Mouse (Mus musculus) CH12.LX (cell line): ENCODE measurements around the gene Pde8a. TPM values are rescaled to one million over a fixed set of nuclear protein-coding genes. Genes with fewer than 3 reads are reported as not detected.

ENCODE experiments used
- DNase-seq: peaks from one replicate; pipeline ENCODE4 v3.0.0-alpha.2; 2013; ENCODE audit errors: extremely low read depth
- H3K27ac ChIP-seq: 2 replicates; pipeline ENCODE4 v1.5.1; 2012; ENCODE audit warnings: low read depth, mild to moderate bottlenecking, control low read depth, moderate library complexity; ENCODE audit not compliant: insufficient read depth
- H3K27me3 ChIP-seq: replicated peaks from 2 replicates; pipeline ENCODE3; 2012; ENCODE audit warnings: inconsistent platforms
- H3K36me3 ChIP-seq, 2 experiments: replicated peaks in 1 of 2; 2 replicates each; pipeline versions ENCODE3 to v1.6.1; 2012; ENCODE audit warnings: inconsistent platforms in 1 of 2, low read length in 1 of 2, mild to moderate bottlenecking in 1 of 2, mixed read lengths in 1 of 2, moderate library complexity in 1 of 2; ENCODE audit not compliant: control insufficient read depth in 1 of 2, insufficient read depth in 1 of 2
- H3K4me1 ChIP-seq, 2 experiments: 2 replicates each; pipeline ENCODE4 v1.6.1; 2012; ENCODE audit warnings: inconsistent platforms in 1 of 2, moderate library complexity in 1 of 2; ENCODE audit not compliant: insufficient read depth in 2 of 2, control insufficient read depth in 1 of 2
- H3K4me2 ChIP-seq: 2 replicates; pipeline ENCODE4 v1.6.1; 2012; ENCODE audit warnings: low read depth, mild to moderate bottlenecking, control low read depth; ENCODE audit not compliant: poor library complexity, insufficient read depth, severe bottlenecking
- H3K4me3 ChIP-seq, 3 experiments: fragments of 150-350 bp in 1 of 3; sonication (generic) in 1 of 3; replicated peaks in 1 of 3; 2 replicates each; pipeline versions ENCODE3 to v1.5.1; 2011 to 2012; ENCODE audit warnings: low read depth in 2 of 3, low read length in 2 of 3, mild to moderate bottlenecking in 2 of 3, moderate library complexity in 2 of 3, control low read depth in 1 of 3, improper control_type of control experiment in 1 of 3, inconsistent platforms in 1 of 3, mixed read lengths in 1 of 3; ENCODE audit not compliant: poor library complexity in 1 of 3
- H3K79me2 ChIP-seq: replicated peaks from 2 replicates; pipeline ENCODE4 v1.6.1; 2012; ENCODE audit warnings: mild to moderate bottlenecking, moderate library complexity; ENCODE audit not compliant: control insufficient read depth, poor library complexity, insufficient read depth, severe bottlenecking; ENCODE audit errors: extremely low read depth
- H3K9ac ChIP-seq: 2 replicates; pipeline ENCODE4 v1.6.1; 2012; ENCODE audit warnings: low read depth, mild to moderate bottlenecking, control low read depth, moderate library complexity; ENCODE audit not compliant: insufficient read depth
- H3K9me3 ChIP-seq: replicated peaks from 2 replicates; pipeline ENCODE3; 2012; ENCODE audit warnings: low read length, inconsistent platforms, mixed read lengths
- BHLHE40 ChIP-seq: IDR thresholded peaks from 2 replicates; pipeline ENCODE4 v1.6.1; 2011; ENCODE audit warnings: mild to moderate bottlenecking, low read depth, low read length, improper control_type of control experiment
- CHD1 ChIP-seq: IDR thresholded peaks from 2 replicates; pipeline ENCODE4 v1.6.1; 2012; ENCODE audit warnings: low read depth, low read length, improper control_type of control experiment, inconsistent platforms
- CHD2 ChIP-seq: IDR thresholded peaks from 2 replicates; pipeline ENCODE4 v1.6.1; 2011; ENCODE audit warnings: low read length, improper control_type of control experiment
- CTCF ChIP-seq, 2 experiments: IDR thresholded peaks in 1 of 2; conservative IDR thresholded peaks in 1 of 2; 2 replicates each; pipeline ENCODE4 v1.5.1; 2011 to 2012; ENCODE audit warnings: low read depth in 2 of 2, low read length in 2 of 2, improper control_type of control experiment in 1 of 2, inconsistent platforms in 1 of 2, mild to moderate bottlenecking in 1 of 2, moderate library complexity in 1 of 2
- E2F4 ChIP-seq: IDR thresholded peaks from 2 replicates; pipeline ENCODE4 v1.6.1; 2011; ENCODE audit warnings: low read depth, low read length, improper control_type of control experiment; ENCODE audit not compliant: insufficient replicate concordance
- ELF1 ChIP-seq: IDR thresholded peaks from 2 replicates; pipeline ENCODE4 v1.6.1; 2014; ENCODE audit warnings: low read depth, mild to moderate bottlenecking, inconsistent platforms, low read length, improper control_type of control experiment
- EP300 ChIP-seq: IDR thresholded peaks from 2 replicates; pipeline ENCODE4 v1.6.1; 2011; ENCODE audit warnings: low read length, improper control_type of control experiment
- IRF4 ChIP-seq: IDR thresholded peaks from 2 replicates; pipeline ENCODE4 v1.6.1; 2014; ENCODE audit warnings: low read depth, mild to moderate bottlenecking, inconsistent platforms, low read length, improper control_type of control experiment
- JUND ChIP-seq: conservative IDR thresholded peaks from 2 replicates; pipeline ENCODE4 v1.6.1; 2011; ENCODE audit warnings: low read depth, low read length, improper control_type of control experiment
- MAFK ChIP-seq: IDR thresholded peaks from 2 replicates; pipeline ENCODE4 v1.6.1; 2011; ENCODE audit warnings: low read length, improper control_type of control experiment; ENCODE audit not compliant: insufficient replicate concordance
- MAZ ChIP-seq: IDR thresholded peaks from 2 replicates; pipeline ENCODE4 v1.6.1; 2012; ENCODE audit warnings: low read depth, mild to moderate bottlenecking, inconsistent platforms, low read length, improper control_type of control experiment, moderate library complexity
- MEF2A ChIP-seq: IDR thresholded peaks from 2 replicates; pipeline ENCODE4 v1.6.1; 2014; ENCODE audit warnings: low read depth, mild to moderate bottlenecking, inconsistent platforms, low read length, improper control_type of control experiment, borderline replicate concordance
- MXI1 ChIP-seq: IDR thresholded peaks from 2 replicates; pipeline ENCODE4 v1.6.1; 2011; ENCODE audit warnings: mild to moderate bottlenecking, low read depth, low read length, improper control_type of control experiment
- MYC ChIP-seq: IDR thresholded peaks from 2 replicates; pipeline ENCODE4 v1.6.1; 2011; ENCODE audit warnings: low read depth, mild to moderate bottlenecking, improper control_type of control experiment, low read length
- NELFE ChIP-seq: IDR thresholded peaks from 2 replicates; pipeline ENCODE4 v1.6.1; 2011; ENCODE audit warnings: low read depth, low read length, improper control_type of control experiment
- POLR2A ChIP-seq: IDR thresholded peaks from 2 replicates; pipeline ENCODE4 v1.6.1; 2011; ENCODE audit warnings: low read depth, mild to moderate bottlenecking, improper control_type of control experiment, low read length
- POLR2AphosphoS2 ChIP-seq: IDR thresholded peaks from 2 replicates; pipeline ENCODE4 v1.6.1; 2011; ENCODE audit warnings: low read depth, low read length, improper control_type of control experiment
- RCOR1 ChIP-seq: conservative IDR thresholded peaks from 2 replicates; pipeline ENCODE4 v1.6.1; 2012; ENCODE audit warnings: low read depth, mild to moderate bottlenecking, inconsistent platforms, low read length, improper control_type of control experiment
- SIN3A ChIP-seq: IDR thresholded peaks from 2 replicates; pipeline ENCODE4 v1.6.1; 2012; ENCODE audit warnings: low read length, improper control_type of control experiment, inconsistent platforms
- TBP ChIP-seq: conservative IDR thresholded peaks from 2 replicates; pipeline ENCODE4 v1.6.1; 2011; ENCODE audit warnings: low read depth, low read length, improper control_type of control experiment
- TCF12 ChIP-seq: IDR thresholded peaks from 2 replicates; pipeline ENCODE4 v1.6.1; 2014; ENCODE audit warnings: low read depth, mild to moderate bottlenecking, inconsistent platforms, low read length, improper control_type of control experiment
- ZC3H11A ChIP-seq: IDR thresholded peaks from 2 replicates; pipeline ENCODE4 v1.6.1; 2012; ENCODE audit warnings: low read depth, mild to moderate bottlenecking, inconsistent platforms, low read length, improper control_type of control experiment
- ZMIZ1 ChIP-seq: IDR thresholded peaks from 2 replicates; pipeline ENCODE4 v1.6.1; 2012; ENCODE audit warnings: low read depth, mild to moderate bottlenecking, inconsistent platforms, low read length, improper control_type of control experiment
- dilution Hi-C: fragments of 300-500 bp; cut with MboI; formaldehyde crosslinking; loops from 2 replicates; pipeline ENCODE4 v1.14.3; 2020; ENCODE audit warnings: low sequenced_read_pairs; ENCODE audit not compliant: extremely low pct_unique_long_range_greater_than_20kb, extremely low pct_ligation_motif_present
- in situ Hi-C: fragments of 300-500 bp; cut with MboI; formaldehyde crosslinking; loops from 3 replicates; pipeline ENCODE4 v1.14.3; 2019; ENCODE audit warnings: low sequenced_read_pairs, low pct_ligation_motif_present, low pct_unique_long_range_greater_than_20kb, mixed read lengths
- polyA plus RNA-seq: library from polyadenylated mRNA; unstranded; fragments of >175 nt; gene quantifications from 2 replicates; pipeline ENCODE4 v1.2.1, GENCODE M21; 2012; ENCODE audit warnings: low read depth; ENCODE audit not compliant: insufficient read length
- total RNA-seq, 2 experiments: library from RNA; depleted of rRNA; stranded (reverse); fragments of 300-350 nt in 1 of 2; fragments of >200 nt in 1 of 2; gene quantifications; 2 replicates each; pipeline ENCODE4 v1.2.3; 2012 to 2014

The Pde8a gene
- total and polyA plus RNA-seq, 3 experiments: 8.3 to 22.7 (median 9.1) TPM

GRCm38 (mm10) chr7:81342356-81343094 is 129.1 kb downstream of the Pde8a start:
- Histone ChIP-seq H3K9ac (peak overlapping the region; percentile 99), H3K27ac (no peak overlapping the region), H3K36me3 (peaks cover 62 to 70% of the 10 kb centered on the region in 2 experiments), H3K4me3 (peak overlapping the region; percentile 89 to 100 (median 99))
- in situ Hi-C loops: loop anchor here (5.0 kb wide), 1 partner anchor 175 kb away; no protein-coding TSS in a partner anchor
- no peak for DNase-seq
- TF ChIP-seq CHD2: no peak
- TF ChIP-seq NELFE: no peak
- TF ChIP-seq MAFK: no peak
- no peak for TF ChIP-seq ELF1
- no peak for TF ChIP-seq JUND
- no peak for TF ChIP-seq EP300
- TF ChIP-seq IRF4: no peak
- no peak for TF ChIP-seq CTCF (conservative IDR thresholded peaks at IDR 0.05 in 1 of 2, IDR thresholded peaks at IDR 0.05 in 1 of 2; ENCODE audit: low read depth in 2 of 2, low read length in 2 of 2)
- TF ChIP-seq BHLHE40: no peak
- TF ChIP-seq TBP: no peak
- no peak for TF ChIP-seq SIN3A
- no peak for TF ChIP-seq RCOR1
- TF ChIP-seq E2F4: no peak
- TF ChIP-seq ZMIZ1: no peak
- TF ChIP-seq POLR2AphosphoS2: no peak
- TF ChIP-seq TCF12: no peak
- TF ChIP-seq MYC: no peak
- TF ChIP-seq, all 38 proteins: peak for 0
- Histone ChIP-seq H3K9me3 (no peaks in the 10 kb centered on the region), H3K4me1 (peaks cover 2 to 34% of the 10 kb centered on the region in 2 experiments; a peak in 2 of 4 replicates), H3K4me2 (peak overlapping the region; percentile 89), H3K27me3 (no peaks in the 10 kb centered on the region), H3K79me2 (peaks cover 40% of the 10 kb centered on the region)
- dilution Hi-C loops: no loop called here

GRCm38 (mm10) chr7:81343316-81343715 is 129.9 kb downstream of the Pde8a start:
- no peaks in the 10 kb centered on the region for H3K9me3 ChIP-seq
- H3K79me2 ChIP-seq: peaks cover 40% of the 10 kb centered on the region
- H3K4me1 ChIP-seq: peaks cover 2 to 34% of the 10 kb centered on the region in 2 experiments; a peak in 2 of 4 replicates
- no peaks in the 10 kb centered on the region for H3K27me3 ChIP-seq
- H3K36me3 ChIP-seq: peaks cover 54 to 62% of the 10 kb centered on the region in 2 experiments
- in situ Hi-C loops (loop anchor here (5.0 kb wide), 1 partner anchor 176 kb away; no protein-coding TSS in a partner anchor), dilution Hi-C loops (no loop called here)
- TF ChIP-seq MAZ: no peak
- no peak for TF ChIP-seq RCOR1
- no peak for TF ChIP-seq MEF2A
- no peak for TF ChIP-seq POLR2A
- TF ChIP-seq ZC3H11A: no peak
- TF ChIP-seq MXI1: peak; percentile 55
- 0 out of 2 replicates have a peak, but pooled peaks have one; percentile 12 for TF ChIP-seq ZMIZ1
- TF ChIP-seq CHD1: no peak
- peak overlapping the region; percentile 89 to 100 (median 99) for H3K4me3 ChIP-seq
- H3K9ac ChIP-seq: peak overlapping the region; percentile 99
- peak; percentile 51 for DNase-seq
- H3K4me2 ChIP-seq: peak overlapping the region; percentile 89
- H3K27ac ChIP-seq: no peak overlapping the region
